Mouse (Mus musculus) ZHBTc4 (cell line): ENCODE data around the gene Dagla.

Experiments used
- DNase-seq: peaks from one replicate; pipeline ENCODE4 v3.0.0-alpha.2; 2011; ENCODE audit warnings: low read depth, low spot score

Gene Dagla

DNA sequence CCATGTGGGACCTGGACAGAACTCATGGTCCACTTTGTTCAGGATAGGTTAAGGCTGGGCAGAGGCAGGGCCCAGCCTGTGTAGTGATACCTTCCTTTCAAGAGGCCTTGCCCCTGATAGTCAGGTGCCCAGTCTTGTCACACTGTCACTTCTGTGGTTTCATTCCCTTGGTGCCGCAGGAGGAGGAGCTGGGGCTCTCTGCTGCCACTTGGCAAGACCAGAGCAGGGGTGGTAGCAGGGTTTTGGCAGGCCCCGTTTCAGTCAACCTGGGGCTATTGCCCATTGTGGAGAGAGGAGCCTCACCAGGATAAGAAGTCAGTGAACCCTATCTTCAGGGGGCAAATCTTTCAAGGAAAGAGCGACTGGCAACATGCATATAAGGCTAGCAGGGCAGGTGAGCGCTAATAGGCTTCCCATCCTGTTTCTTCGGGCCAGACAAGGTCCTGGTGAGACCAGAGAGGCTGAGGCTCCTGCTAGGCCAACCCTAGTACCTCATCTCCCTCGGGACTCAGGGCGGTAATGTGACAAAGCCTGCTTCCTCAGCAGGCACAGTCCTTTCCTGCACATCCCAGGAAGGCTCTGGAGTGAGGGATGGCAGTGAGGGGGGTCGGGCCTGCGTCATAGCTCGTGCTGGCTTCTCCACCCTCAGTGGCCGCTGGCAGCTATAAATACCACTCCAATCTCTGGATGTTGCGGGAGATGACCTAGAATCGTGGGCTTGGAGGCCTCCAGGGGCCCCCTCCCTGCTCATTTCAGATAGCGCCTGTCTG is 23.7 kb downstream of the Dagla start:
- no peak for DNase-seq

DNA sequence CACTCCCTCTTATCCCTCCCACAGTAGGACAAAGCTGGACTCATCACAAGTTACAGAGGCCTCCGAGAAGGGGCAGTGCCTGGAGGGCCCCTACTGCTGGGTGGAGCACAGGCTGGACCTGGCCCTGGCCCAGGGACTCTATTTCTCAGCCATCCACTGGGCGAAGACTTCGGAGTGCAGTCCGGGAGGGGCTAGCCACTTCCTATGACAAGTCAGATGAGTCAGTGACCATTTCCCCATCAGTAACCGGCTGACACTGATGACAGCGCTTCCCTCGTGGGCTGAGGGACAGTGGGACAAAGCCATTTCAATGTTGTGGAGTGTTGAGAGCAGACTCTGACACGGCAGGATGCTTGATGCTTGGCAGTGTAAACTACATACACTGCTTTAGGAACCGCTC is 25.0 kb downstream of the Dagla start:
- no peak for DNase-seq

DNA sequence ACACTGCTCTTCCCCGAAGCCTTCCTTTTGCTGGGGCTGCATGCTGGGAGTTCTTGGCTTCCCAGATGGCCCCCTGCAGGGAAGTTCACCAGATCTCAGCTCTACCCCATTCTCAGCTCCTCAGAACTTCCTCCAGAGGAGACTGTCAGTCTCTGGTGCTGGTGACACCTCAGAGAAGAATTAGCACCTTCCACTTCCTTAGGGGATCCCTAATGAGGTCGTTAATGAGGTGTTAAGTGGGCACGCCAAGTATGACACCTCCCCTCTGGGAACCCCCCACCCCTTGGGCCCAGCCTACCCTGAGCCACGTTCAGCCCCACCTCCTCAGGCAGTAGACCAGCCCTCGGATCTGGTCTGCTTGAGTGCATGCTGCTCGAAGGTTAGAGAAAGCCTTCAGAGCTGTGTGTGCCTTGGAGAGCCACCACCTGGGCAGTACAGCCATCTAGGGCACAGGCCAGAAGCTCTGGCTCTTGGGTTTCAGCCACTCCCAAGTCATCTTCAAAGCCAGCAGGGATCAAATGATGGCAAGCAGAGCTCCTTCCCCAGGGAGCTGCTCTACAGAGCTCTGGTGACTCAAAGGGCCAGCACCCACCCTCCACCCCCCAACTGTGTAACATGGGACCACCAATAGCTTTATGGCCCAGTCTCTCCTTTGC is 25.9 kb downstream of the Dagla start:
- DNase-seq, result peak; percentile 87

DNA sequence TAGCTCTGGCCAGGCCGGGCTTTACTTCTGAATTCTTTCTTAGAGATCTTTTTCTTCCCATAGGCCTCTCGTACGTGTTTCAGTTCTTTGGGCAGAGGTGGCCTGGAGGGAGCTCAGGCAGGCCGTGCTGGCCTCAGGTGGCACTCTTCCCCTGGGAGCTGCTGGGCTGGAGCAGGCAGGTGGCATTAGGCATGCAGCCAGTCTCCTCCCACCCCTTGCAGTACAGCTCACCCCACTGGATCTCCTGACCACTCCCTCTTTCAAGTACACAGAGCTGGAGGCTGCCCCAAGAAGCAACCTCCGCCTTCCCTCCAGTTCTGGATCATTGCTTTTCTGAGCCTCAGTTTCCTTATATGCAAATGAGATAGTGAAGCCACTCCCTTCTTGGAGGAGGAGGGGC is 26.9 kb downstream of the Dagla start:
- DNase-seq, result peak; percentile 77

DNA sequence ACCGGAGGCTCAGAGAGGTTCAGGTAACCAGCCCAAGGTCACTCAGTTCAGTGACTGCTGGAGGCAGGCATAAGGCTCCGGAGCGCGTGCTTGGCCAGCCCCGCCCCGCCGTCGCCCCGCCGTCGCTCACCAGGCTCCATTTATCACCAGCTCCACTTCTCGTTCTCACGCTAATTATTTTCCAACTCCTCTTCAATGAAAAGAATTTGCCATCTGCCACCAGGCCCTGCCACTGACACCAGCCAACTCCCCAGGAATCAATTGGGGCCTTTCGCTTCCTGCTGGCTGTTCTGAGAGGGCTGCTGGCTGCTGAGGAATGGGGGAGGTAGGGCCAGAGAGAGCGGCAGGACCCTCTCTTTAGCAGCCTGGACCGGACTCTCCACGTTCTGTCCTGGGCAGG is 27.3 kb downstream of the Dagla start:
- DNase-seq, result peak; percentile 66

DNA sequence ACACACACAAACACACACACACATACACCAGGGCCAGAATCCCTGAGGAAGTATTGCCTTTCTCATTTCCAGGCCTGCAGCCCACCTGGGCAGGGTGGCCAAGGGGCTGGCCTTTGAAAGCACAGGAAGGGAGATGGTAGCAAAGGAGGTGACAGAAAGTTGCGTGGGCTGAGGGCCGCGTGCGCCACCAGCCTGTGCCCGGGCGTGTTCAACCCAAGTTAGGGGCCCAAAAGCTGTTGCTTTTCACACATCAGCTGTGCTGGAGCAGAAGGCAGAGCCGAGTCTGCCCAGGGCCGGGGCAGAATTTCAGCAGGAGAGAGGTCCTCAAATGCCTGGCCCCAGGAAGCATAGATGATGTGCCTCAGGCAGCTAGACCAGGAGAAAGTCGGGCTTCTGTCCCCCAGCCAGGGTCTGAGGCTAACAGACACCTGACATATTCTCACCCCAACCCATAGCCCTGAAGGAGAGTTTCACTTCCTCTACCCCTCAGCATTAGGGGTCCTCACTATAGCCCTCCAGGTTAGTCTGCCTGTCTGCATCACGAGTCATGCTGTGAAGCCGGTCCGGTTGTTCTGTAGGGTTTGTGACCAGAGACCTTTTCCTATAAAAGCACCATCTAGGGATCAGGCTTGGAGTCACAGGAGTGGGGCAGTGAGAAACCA is 28.1 kb downstream of the Dagla start:
- DNase-seq, result no peak

DNA sequence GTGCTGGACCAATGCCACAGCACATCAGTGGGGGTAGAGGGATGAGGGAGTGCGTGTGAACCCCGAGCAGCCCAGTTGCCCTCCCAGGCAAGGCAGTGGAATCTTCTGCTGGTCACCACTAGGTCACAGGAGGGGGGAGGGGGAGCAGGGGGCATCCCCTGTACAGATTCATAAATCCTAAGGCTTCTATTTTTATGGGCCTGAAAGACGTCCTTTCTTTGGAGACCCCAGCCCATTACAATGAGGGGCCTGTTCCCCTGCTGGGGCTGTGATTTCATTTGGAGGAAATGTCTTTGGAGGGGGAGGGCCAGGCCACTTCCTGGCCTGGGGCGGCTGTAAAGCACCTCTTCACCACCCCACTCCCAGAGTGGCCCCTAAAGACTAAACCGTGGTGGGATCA is 30.6 kb downstream of the Dagla start:
- no peak for DNase-seq

DNA sequence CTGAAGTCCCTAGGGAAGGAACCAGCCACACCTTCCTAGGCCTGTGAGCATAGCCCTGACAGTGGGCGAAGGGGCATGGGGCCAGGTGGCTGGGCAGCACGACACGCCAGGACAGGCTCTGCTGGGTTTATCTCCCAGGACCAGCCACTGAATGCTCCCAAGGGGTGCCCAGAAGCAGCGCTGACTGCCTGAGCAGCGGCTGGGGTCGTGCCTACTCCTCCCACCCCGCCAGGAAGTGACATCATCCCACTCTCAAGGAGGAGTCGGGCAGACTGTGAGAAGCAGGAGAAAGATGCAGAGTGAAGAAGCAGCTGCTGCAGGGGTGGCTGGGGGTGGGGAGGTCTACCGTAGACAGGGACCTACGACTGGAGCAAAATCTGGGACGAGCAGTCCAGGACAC is 31.9 kb downstream of the Dagla start:
- DNase-seq, result peak; percentile 37

DNA sequence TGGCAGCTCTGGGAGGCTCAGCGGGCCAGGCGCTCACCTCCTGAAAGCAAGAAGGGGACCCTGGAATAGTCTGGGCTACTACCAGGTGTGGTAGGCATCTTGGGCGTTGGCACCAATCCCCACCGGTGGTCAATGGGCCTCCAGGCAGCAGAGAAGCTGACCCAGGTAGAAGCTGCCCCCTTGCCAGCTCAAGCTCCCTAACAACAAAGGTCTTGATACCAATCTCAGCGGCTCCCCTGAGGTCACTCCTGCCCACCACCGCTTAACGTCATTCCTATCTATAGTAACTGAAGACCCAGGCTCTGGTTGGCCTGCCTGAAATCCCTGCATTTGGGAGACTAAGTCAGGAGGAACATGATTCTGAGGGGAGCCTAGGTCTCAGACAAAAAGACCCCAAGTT is 33.1 kb downstream of the Dagla start:
- no peak for DNase-seq

DNA sequence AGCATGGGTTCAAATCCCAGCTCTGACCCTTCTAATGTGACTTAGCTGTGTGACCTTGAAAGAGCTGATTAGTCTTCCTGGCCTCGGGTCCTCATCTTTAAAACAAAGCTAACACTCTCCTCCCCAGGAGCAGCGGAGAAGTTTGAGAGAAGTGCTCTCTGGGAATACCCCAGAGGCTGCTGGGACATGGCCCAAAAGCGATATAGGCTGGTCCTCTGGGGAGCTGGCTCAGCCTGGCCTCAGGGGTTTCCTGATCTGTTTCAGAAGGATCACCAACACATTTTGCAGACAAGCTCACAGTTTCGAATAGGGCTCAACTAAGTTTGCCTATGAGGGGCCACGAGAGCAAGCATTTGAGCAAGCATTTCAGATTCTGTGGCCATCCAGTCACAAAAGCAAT is 34.3 kb downstream of the Dagla start:
- DNase-seq, result no peak

DNA sequence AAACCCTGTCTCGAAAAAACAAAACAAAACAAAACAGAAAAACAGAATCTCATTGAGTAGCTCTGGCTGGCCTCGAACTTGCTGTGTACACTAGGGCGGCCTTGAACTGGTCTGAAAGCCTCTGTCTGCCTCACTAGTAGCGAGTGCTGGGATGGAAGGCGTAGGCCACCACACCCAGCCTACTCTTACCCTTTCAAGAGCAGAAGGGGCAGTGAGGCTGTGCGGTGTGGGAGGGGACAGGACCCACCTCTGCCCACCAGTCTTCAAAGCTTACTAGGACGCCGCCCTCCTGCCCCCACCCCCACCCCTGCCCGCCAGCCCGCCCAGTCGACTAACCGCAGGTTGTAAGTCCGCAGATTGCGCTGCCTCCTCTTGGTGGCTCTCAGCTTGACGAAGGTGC is 35.8 kb downstream of the Dagla start:
- peak; percentile 70 for DNase-seq

DNA sequence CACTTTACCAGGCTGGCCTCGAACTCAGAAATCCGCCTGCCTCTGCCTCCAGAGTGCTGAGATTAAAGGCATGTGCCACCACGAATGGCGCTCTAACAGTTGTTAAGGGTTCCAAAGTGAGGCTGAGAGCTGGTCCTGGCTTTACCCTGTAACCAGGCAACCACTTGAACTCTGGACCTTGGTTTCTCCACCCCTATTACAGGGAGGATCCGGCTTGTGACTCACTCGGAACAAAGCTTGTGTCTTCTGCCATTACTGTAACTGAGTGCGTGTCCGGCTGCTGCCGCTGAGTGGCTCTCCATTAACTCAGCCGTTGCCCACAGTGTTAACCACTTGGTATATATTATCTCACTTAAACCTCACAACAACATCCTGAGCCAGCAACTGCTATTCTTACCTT is 36.7 kb downstream of the Dagla start:
- DNase-seq, result peak; percentile 88

DNA sequence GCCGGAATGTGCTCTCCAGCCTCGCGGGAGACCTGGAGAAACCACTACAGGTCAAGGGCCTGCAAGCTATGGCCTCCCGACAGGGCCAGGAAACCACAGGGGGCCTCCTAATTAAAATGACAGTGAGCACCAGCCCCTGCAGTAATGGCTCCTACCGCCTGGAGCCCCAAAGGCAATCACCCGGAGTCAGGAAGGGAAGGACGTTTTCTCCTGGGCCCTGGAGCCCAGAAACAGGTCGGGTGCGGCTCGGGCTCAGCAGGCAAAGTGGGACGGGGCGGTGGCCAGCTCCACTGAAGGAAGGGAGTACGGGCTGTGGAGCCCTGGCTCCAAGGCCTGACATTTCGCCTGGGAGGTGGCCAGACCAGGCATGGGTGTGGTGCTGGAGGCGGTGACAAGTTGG is 37.6 kb downstream of the Dagla start:
- peak; percentile 94 for DNase-seq

DNA sequence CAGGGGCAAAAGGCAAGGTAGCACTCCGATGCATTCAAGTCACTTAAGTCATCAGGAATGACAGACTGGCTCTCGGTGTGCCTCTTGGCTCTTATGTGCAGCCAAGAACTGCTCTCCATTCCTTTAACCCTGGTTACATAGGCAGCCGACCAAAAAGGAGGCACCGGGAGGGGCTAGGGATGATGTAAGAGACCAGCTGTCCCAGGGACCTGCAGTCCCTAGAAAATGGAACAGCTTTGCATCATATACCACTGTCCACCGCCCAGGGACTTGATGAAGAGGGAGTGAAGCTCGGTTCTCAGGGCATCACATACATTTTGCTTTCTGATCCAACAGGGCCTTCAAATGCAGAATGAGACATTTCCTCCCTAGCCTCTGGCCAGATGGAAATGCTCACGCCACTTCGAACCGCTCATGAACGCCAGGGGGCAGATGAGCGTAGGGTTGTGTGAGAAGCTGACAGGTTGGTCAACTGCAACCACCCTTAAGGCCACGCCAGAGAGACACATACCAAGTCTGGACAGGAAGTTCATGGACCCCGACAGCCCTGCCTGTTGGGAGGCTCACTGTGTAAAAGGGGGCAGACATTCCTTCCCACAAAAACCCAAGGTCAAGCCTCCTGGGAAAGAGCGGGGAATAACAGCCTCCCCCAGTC is 38.4 kb downstream of the Dagla start:
- peak; percentile 87 for DNase-seq

DNA sequence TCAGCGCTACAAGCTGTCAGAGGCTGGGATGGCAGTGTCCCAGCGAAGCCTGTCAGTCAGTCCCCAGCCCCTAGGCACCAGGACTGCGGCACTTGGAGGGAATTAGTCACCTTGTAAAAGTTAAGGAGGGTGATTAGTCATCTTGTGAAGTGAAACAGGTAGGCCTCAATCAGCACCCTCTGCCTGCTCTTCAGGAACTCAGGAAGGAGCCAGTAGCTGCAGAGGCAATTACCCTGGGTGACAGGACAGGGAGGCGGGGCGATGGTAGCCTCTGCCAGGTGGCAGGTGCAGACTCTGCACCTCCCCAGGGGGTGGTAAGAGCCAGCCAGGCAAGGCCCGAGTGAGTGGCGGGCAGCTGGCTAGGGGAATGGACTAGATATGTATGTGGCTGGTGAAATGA is 43.3 kb downstream of the Dagla start:
- no peak for DNase-seq

DNA sequence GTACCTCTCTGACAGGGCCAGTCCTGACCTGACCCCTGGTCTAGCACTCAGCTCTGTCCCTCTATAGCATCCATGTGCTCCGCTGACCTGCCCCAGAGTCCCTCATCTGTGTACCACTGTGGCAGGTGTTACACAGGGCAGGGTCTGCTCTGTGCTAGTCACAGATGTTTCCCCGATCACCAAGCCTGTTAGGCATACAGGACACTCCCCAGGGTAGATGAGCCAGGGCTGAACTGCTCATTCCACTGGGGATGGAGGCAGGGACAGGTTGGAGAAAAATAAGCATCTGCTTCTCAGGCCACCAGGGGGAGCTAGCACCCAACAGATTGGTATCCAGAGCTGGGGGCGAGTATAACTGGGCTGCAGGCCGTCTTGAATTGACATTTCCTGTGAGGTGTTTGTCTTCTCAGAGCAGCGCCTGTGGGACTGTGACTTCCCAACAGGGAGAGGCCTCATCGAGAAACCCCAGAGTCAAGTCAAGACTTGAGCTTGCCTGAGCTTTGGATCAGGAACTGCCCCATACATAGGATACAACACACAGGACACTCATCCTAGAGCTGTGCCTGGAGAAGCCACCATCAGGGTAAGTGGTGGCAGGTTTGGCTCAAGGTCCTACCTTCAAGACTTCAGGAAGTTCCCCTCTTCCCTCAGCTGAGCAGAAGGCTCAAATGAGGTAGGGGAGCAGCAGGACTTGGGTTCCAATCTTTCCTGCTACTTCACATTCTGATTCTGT is 46.2 kb downstream of the Dagla start:
- peak; percentile 86 for DNase-seq

DNA sequence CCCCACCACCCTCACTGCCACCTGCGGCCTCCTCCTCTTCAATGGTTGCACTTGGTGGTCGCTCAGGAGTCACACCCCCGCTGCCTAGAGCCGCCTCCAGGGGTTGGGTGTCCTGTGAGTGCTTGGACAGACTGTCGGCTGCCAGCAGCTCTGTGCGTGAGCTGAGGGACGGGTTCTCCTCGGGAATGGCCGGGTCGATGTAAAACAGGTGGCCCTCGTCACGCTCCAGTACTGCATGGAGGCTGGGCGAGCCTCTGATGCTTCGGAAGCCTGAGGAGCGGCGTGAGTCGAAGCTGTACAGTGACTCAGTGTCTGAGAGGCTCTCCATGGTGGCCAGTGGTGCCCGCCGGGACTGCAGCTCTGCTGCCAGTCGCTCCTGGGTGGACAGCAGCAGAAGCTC is 56.5 kb downstream of the Dagla start:
- no peak for DNase-seq

DNA sequence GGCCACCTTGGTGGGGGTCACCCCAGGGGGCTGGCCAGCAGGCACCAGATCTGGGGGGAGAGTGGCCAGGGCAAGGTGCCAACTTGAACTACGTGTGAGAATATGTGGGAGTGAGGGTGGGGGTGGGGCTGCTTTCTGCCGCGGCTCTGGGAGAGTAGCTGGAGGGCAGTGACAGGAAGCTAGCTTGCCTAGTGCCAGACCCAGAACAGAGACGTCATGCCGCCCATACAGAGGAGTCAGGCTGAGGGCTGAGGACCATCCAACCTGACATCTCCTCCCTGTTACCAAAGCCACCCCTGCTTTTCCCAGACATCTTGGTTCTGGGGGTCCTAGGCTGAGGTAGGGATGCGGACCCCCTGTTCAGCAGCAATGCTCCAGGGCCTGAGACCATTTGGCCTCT is 57.5 kb downstream of the Dagla start:
- DNase-seq, result no peak

DNA sequence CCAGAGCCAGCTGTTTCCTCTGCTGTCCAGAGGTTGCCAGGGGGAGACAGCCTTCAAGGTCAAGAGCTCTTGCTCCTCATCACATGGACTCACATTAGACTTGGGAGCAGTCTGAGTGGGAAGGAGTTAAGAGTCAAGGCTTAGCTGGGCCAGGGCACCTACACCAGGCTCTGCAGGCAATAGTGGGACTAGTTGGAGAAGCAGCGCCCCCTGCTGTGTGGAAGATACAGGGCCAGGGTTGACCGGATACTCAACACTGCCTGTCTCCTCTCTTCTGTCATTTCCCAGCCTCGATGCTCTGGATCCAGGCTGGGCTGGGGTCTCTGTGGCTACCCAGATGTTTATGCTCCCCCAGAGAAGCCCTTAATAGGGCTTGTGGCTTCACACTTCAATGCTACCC is 60.5 kb downstream of the Dagla start:
- peak; percentile 72 for DNase-seq

DNA sequence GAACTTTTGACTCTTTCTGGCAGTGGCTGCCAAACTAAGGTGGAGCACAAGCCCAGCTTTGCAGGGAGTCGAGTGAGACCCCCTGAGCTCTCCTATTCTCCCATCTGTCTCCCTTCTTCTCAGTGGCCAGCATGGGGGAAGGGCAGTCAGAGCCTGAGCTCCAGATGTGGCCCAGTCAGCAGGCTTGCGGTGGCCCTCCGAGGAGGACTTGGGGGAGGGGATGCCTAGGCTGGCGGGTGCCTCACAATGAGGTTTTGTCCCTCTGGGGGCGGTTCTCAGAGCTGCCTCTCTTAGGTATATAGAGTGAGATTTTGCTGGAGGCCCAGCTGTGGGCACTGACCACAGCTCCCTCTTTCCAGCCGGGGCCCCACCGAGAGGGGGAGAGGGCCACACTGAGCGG is 61.8 kb downstream of the Dagla start:
- no peak for DNase-seq

DNA sequence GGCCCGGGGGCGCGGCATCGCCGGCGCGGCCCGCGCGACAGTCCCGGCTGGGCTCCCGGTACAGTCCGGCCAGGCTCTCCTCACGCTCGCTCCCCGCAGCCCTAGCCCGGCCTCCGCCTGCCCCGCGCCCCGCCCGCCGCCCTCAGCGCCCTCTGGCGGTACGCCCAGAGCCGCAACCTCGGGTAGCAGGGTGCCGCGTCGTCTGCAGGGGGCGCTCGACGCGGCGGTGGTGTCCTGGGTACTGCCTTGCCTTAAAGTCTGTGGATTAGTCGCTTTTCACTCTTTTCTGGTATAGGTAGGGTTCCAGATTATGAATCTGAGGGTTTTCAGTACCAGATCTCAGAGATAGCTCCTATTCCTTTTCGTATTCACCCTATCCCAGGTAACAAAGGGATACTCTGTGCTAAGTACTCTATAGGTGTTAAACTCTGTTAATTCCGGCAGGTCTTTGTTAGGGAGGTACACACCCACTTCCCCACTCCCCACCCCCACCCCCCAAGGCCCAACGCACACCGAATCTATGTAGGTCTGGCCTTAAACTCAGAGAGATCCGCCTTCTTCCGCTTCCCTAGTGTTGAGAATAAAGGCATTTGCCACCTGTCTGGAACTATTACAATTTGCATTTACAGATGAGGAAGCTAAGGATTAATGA is 63.9 kb downstream of the Dagla start, which contains the start of gene Myrf:
Gene Myrf, minus strand, starts transcription at position 95 of the 652 bp plus-strand sequence.
- peak; percentile 94 for DNase-seq
